Mouse (Mus musculus) mouse embryonic stem cell (cell line): Measurements from ENCODE around the gene Cpxm2.

Source experiments
- in situ Hi-C, 2 experiments: fragments of 300-500 bp; cut with MboI; formaldehyde crosslinking; loops; 1 replicate in 1 of 2; 3 replicates in 1 of 2; pipeline ENCODE4 v1.14.3; 2019 to 2020; ENCODE audit warnings: low sequenced_read_pairs in 2 of 2, low pct_unique_long_range_greater_than_20kb in 1 of 2, mixed read lengths in 1 of 2; ENCODE audit not compliant: unreplicated experiment in 1 of 2

Cpxm2 gene

DNA sequence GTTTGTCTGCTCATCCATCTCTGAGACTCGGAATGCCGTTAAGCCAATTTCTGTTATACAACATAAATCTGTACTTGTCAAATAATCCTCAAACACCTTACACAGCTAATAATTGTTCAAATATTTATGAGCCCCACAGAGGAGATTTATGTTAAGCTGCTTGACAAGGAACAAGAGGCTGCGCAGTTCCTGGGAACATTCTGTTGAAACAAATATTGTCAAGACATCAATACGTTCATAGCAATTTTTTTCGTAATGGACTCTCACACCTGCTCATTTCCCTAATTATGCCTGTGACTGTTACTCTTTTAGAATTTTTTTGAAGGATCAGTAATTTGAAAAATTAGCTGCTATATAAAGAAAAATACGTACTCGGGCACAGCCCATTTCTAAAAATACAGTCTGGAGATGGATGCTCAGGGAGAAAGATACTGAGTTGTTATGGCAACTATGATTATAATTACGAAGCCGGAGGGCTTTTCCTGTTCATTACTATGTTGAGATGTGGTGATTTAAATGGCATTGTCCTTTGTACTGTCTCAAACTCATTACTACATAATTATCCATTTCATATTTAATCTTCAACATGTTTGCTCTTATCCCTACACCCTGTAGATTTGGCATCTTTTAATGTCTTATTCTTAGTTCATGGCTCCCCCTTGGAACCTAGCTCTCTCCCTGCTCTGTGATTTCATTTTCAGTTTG is 3.9 kb upstream of the Cpxm2 start:
- in situ Hi-C loops: no loop called here

DNA sequence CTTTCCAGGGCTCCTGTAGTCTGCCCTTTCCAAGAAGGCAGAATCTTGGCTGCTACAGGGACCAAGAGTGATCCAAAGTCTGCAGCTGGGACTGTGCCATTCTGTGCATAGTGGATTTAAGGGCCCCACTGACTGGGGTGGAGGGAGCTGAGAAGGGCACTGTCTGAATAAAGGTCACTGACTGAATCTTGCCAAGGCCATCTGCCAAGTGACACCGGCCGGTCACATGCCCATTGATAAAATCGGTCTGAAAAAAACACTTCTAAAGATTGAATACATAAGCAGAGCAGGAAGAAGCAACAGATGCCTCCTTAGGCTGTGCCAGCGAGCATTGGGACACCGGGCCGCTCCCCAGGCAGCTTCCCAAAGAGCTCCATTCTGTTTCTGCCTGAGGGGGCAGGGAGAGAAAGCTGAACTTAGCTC is 803 bp downstream of the Cpxm2 start:
- in situ Hi-C loops: no loop called here

DNA sequence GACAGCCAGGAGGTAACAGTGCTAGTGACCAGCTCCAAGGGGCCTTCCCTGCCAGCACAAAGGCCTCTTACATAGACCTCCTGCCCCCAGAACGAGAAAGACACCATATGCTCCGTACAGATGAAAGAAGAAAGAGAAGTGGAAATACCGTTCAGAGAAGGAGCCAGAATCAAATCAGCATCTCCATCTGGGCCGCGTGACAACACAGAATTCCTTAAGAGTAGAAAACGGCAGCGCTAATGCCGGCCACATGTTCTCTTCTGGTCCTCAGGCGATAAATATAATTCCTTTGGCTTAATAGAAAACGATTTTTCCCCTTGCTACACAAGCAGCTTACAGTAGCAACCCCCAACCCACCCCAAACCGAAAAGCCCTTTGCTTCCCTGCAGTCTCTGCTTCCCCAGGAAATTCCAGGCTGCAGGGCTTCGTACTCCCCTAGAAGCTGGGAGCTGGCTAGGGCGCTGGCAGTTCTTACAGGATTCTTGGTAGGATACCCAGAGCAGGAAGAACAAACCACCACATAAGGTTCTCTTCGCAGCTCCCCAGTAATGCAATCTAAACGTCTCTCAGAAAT is 9.2 kb downstream of the Cpxm2 start:
- in situ Hi-C loops: no loop called here

GRCm38 (mm10) chr7:132128687-132129086 is 25.9 kb downstream of the Cpxm2 start:
- in situ Hi-C loops: no loop called here

DNA sequence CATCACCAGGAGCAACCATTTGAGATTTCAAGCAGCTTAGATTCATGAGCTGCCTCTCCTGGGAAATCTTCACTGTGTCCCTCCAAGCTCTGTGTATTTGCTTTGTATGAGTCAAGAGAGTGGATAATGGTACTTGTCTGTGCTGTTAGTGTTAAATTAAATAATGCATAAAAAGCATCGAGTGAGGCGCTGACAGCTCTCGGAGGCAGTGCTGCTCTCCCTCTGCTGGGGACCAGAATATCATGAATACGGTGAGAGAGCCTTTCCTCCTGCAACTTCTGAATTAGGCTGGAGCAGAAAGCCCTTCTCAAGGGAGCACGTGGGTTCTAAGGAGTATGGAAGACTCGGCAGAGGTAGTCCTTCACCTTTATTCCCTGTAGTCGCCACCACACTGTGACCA is 29.6 kb downstream of the Cpxm2 start:
- in situ Hi-C loops: no loop called here

DNA sequence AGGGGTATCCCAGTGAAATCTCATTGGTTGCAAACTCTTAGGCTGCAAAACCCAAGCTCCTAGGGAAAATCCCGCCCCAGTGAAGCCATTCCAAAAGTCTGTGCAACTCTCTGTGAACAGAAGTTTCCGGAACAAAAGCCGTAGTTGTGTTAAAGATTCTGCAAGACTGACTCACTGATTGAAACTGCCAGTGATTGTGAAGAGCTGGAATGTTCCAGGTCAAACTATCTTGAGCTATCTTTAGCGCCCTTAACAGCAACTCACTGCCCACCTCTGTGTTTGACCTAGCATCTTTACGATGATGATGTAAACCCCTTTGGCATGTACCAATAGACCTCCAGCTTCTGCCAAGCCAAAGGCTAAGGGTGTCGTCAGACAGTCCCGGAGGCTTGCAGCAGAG is 31.3 kb downstream of the Cpxm2 start:
- in situ Hi-C loops: no loop called here

DNA sequence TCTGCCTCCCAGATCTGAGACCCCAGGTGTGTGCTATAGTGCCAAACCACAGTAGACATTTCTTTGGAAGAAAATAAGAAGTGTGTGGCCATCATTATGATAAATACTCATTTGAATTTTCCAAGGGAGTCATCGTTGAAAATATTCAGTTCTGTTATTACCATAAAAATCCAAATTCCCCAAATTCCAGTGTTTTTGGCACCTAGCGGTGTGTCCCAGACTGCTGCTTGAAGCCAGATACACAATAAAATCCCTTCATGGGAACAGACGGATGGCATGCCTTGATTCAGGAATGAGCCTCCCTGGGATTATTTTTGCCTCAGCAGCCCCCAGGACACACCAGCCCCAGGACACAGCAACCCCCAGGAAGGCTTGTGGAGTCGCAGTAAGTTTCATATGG is 34.7 kb downstream of the Cpxm2 start:
- in situ Hi-C loops: no loop called here

- in situ Hi-C loops: no loop called here
Observed at GRCm38 (mm10) chr7:132111770-132112169, 42.8 kb downstream of the Cpxm2 start.

- in situ Hi-C loops: no loop called here
Observed at GRCm38 (mm10) chr7:132110308-132110707, 44.2 kb downstream of the Cpxm2 start.

- in situ Hi-C loops: no loop called here
Observed at GRCm38 (mm10) chr7:132106891-132107290, 47.6 kb downstream of the Cpxm2 start.

DNA sequence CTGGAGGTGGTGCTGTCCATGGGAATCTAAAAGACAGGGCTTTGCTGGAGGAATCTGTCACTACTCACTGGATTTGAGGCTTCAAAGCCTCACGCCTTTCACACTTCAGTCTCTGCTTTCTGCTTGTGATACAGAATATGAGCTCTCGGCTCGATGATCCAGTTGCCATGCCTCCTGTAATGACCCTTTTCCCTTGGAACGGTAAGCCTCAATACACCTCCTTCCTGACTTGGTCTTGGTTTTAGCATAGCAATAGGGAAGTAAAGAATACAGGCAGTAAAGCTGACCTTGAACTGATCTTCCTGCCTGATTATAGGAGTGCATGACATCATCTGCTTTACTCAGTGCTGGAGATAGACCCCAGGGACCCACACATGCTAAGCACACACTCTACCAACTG is 49.2 kb downstream of the Cpxm2 start:
- in situ Hi-C loops: no loop called here

DNA sequence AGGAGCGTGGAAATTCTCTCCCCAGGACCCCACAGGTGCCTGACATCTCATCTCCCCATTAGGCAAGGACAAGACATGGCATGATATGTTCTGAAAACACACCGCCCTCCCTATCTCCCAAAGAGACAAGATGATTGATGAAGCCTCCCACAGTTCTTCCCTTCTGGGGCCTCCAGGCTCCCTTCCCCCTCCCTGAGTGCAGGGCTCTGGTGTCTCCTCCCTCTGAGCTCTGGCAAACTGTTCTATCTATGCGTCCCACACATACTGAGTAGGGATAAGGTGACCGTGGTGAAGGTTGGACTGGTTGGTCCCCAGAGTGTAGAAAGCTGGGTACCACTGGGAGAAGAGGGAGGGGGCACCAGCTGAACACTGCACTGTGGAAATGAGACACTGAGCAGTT is 56.1 kb downstream of the Cpxm2 start:
- in situ Hi-C loops: no loop called here

DNA sequence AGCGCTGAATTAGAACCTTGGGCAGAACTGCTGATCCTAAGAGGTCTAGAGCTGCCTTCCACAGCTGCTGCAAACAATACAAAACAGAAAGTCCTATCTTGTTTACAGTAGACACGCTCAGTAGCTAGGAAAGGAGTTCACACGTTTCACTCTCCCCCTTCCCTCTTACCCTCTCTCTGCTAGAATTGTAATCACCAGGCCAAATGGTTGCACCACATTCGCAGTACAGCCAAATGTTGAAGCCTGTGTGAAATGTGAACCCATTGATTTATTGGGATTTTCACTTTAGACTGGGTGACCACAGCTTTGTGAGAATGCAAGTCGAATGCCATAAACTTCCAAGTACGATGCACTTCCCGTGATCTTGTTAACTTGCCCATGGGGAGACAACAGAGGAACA is 59.9 kb downstream of the Cpxm2 start:
- in situ Hi-C loops: no loop called here

DNA sequence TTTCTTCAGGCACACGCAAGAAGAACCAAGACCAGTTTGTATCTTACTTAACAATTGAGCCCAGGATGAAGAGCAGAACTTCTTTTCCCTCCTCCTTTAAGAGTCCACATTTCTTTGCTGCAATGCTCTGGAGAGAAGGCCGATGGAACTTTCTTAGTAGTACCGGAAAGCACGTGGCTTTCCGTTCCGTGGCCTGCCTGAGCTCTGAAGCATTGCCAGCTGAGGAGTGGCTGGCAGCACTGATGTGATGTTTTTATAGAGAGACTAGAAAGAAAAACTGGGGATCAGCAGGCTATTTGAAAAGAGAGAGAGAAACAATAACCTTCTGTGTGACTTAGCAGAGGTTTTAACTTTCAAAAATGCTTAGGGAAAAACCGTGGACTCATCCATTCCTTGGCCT is 63.0 kb downstream of the Cpxm2 start:
- in situ Hi-C loops: no loop called here

DNA sequence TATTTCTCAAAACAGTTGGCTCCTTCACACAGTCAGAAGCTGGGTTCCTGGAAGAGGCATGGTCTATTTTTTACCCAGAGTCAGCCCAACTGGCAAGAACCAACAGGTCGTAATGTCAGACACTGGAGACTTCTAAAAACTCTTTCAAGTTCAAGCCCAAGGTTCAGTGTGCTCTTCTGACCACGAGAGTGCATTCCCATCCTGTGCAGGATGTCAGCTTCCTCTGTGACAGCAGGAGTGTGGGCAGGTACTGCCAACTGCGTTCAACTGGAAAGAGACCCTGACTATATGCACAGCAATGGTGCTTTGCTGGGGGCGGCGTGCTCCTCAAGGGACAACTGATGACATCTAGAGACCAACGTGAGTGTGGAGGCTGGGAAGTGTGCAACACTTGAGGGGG is 65.9 kb downstream of the Cpxm2 start:
- in situ Hi-C loops: no loop called here

DNA sequence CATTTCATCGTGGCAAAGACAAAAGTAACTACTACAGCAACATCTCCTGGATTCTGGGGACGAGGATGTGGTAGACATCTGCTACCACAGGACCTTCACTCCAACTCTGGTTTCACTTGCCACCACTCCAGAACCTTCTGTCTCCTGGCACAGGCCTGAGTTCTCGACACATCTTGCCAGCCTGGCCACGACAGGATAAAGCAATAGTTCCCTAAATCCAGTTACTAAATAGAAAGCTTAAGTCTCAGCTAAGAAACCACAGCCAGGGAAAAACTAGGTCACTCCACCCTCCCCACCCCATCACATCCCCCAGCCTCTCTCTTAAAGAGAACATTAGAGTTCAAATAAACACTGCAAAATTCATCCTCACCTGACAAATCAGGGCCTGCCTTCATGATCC is 66.4 kb downstream of the Cpxm2 start:
- in situ Hi-C loops: no loop called here

DNA sequence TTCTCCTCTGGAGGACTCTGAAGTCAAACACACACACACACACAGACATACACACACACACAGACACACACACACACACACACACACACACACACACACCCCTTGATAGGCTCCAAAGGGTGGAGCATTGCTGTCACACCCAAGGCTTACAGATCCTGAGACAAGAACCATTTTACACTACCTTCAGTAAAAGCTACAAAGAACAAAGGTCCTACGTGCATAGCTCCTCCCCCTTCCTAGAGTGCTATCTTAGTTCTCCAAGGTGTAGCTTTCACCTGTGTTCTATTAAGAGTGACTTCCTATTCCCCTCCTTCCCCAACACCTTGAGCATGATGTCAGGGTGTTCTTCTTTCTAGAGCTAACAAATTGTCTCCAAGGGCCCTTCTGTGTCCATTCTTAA is 78.7 kb downstream of the Cpxm2 start:
- in situ Hi-C loops: no loop called here

GRCm38 (mm10) chr7:132074503-132074902 is 80.0 kb downstream of the Cpxm2 start:
- in situ Hi-C loops: no loop called here

GRCm38 (mm10) chr7:132070877-132071625 is 83.5 kb downstream of the Cpxm2 start:
- in situ Hi-C loops: no loop called here

GRCm38 (mm10) chr7:132067951-132068350 is 86.6 kb downstream of the Cpxm2 start:
- in situ Hi-C loops: no loop called here
